Mouse (Mus musculus): Measurements from ENCODE around the gene Ptprn2. TPM values are rescaled to one million over a fixed set of nuclear protein-coding genes. Genes with fewer than 3 reads are reported as not detected.

Ptprn2 gene
- total and polyA plus RNA-seq, 2 experiments from 2014 or later = 18.4 to 101 TPM

GRCm38 (mm10) chr12:117174189-117174588 is 688.7 kb downstream of the Ptprn2 start:
- Histone ChIP-seq H3K4me3 (ENCODE audit: low read length) (no peak overlapping the region), H3K36me3 (ENCODE audit: insufficient read depth, low read length) (no peaks in the 10 kb centered on the region), H3K4me2 (ENCODE audit: low read depth, low read length) (no peak overlapping the region), H3K9me3 (ENCODE audit: low read length) (no peaks in the 10 kb centered on the region), H3K27ac (peak overlapping the region; percentile 5; the same call in 1 of the 2 replicates), H3K9ac (replicated peaks; ENCODE audit: low read length) (no peak overlapping the region), H3K27me3 (ENCODE audit: insufficient read depth, low read length) (no peaks in the 10 kb centered on the region), H3K4me1 (ENCODE audit: insufficient read depth, low read length) (peaks cover 16% of the 10 kb centered on the region)
- DNase-seq (ENCODE audit: low spot score) (no peak), ATAC-seq (no peak)
- no peak for TF ChIP-seq CTCF (IDR thresholded peaks at IDR 0.05; ENCODE audit: low read depth)
- 20% methylated on average over 3 of the region's 3 CpGs for WGBS

GRCm38 (mm10) chr12:117175072-117175681 is 689.7 kb downstream of the Ptprn2 start:
- peak overlapping the region; percentile 11; the same call in 1 of the 2 replicates for H3K27ac ChIP-seq
- no peak for DNase-seq (ENCODE audit: low spot score)
- no peaks in the 10 kb centered on the region for H3K27me3 ChIP-seq (ENCODE audit: insufficient read depth, low read length)
- H3K4me2 ChIP-seq (ENCODE audit: low read depth, low read length) = no peak overlapping the region
- no peaks in the 10 kb centered on the region for H3K9me3 ChIP-seq (ENCODE audit: low read length)
- WGBS = 63% methylated on average over 15 of the region's 15 CpGs
- TF ChIP-seq CTCF (IDR thresholded peaks at IDR 0.05; ENCODE audit: low read depth) = no peak
- H3K36me3 ChIP-seq (ENCODE audit: insufficient read depth, low read length) = no peaks in the 10 kb centered on the region
- H3K9ac ChIP-seq (replicated peaks; ENCODE audit: low read length) = no peak overlapping the region; the same call in 1 of the 2 replicates
- peaks cover 16% of the 10 kb centered on the region for H3K4me1 ChIP-seq (ENCODE audit: insufficient read depth, low read length)
- no peak overlapping the region for H3K4me3 ChIP-seq (ENCODE audit: low read length)
- no peak for ATAC-seq

GRCm38 (mm10) chr12:117176259-117176823 is 690.8 kb downstream of the Ptprn2 start:
- Histone ChIP-seq H3K4me2 (ENCODE audit: low read depth, low read length) (no peak overlapping the region), H3K9me3 (ENCODE audit: low read length) (no peaks in the 10 kb centered on the region), H3K27ac (0 out of 2 replicates have a peak overlapping the region, but pooled peaks have one; percentile 9), H3K36me3 (ENCODE audit: insufficient read depth, low read length) (no peaks in the 10 kb centered on the region), H3K9ac (replicated peaks; ENCODE audit: low read length) (no peak overlapping the region), H3K4me1 (ENCODE audit: insufficient read depth, low read length) (peaks cover 16% of the 10 kb centered on the region), H3K27me3 (ENCODE audit: insufficient read depth, low read length) (no peaks in the 10 kb centered on the region), H3K4me3 (ENCODE audit: low read length) (no peak overlapping the region)
- ATAC-seq = no peak
- no peak for DNase-seq (ENCODE audit: low spot score)
- no peak for TF ChIP-seq CTCF (IDR thresholded peaks at IDR 0.05; ENCODE audit: low read depth)
- 42% methylated on average over 13 of the region's 13 CpGs for WGBS

- Histone ChIP-seq H3K9ac (replicated peaks; ENCODE audit: low read length) (no peak overlapping the region), H3K4me2 (ENCODE audit: low read depth, low read length) (no peak overlapping the region), H3K4me1 (ENCODE audit: insufficient read depth, low read length) (no peaks in the 10 kb centered on the region), H3K9me3 (ENCODE audit: low read length) (no peaks in the 10 kb centered on the region), H3K4me3 (ENCODE audit: low read length) (no peak overlapping the region), H3K27ac (no peak overlapping the region), H3K27me3 (ENCODE audit: insufficient read depth, low read length) (no peaks in the 10 kb centered on the region), H3K36me3 (ENCODE audit: insufficient read depth, low read length) (peaks cover 20% of the 10 kb centered on the region; the same call in 1 of the 2 replicates)
- TF ChIP-seq CTCF (IDR thresholded peaks at IDR 0.05; ENCODE audit: low read depth) = peak; percentile 24
- ATAC-seq (no peak), DNase-seq (ENCODE audit: low spot score) (no peak)
- 82% methylated on average over 3 of the region's 3 CpGs for WGBS
Measured at GRCm38 (mm10) chr12:117187167-117187566, 701.6 kb downstream of the Ptprn2 start.

- Histone ChIP-seq H3K9ac (replicated peaks; ENCODE audit: low read length) (no peak overlapping the region; the same call in 1 of the 2 replicates), H3K36me3 (ENCODE audit: insufficient read depth, low read length) (0 out of 2 replicates have a peak, but pooled peaks cover 7% of the 10 kb centered on the region), H3K9me3 (ENCODE audit: low read length) (no peaks in the 10 kb centered on the region), H3K4me3 (ENCODE audit: low read length) (no peak overlapping the region), H3K27ac (no peak overlapping the region), H3K4me2 (ENCODE audit: low read depth, low read length) (no peak overlapping the region), H3K4me1 (ENCODE audit: insufficient read depth, low read length) (peaks cover 11% of the 10 kb centered on the region; the same call in 1 of the 2 replicates), H3K27me3 (ENCODE audit: insufficient read depth, low read length) (no peaks in the 10 kb centered on the region)
- no peak for TF ChIP-seq CTCF (IDR thresholded peaks at IDR 0.05; ENCODE audit: low read depth)
- DNase-seq (ENCODE audit: low spot score) (no peak), ATAC-seq (no peak)
- 82% methylated on average over 4 of the region's 4 CpGs for WGBS
Measured at GRCm38 (mm10) chr12:117192001-117192400, 706.5 kb downstream of the Ptprn2 start.

- Histone ChIP-seq H3K36me3 (ENCODE audit: insufficient read depth, low read length) (no peaks in the 10 kb centered on the region), H3K4me2 (ENCODE audit: low read depth, low read length) (peak overlapping the region; percentile 42), H3K9ac (replicated peaks; ENCODE audit: low read length) (peak overlapping the region; percentile 30; the same call in 1 of the 2 replicates), H3K4me3 (ENCODE audit: low read length) (0 out of 2 replicates have a peak overlapping the region, but pooled peaks have one; percentile 1), H3K27me3 (ENCODE audit: insufficient read depth, low read length) (no peaks in the 10 kb centered on the region), H3K27ac (peak overlapping the region; percentile 79), H3K4me1 (ENCODE audit: insufficient read depth, low read length) (peaks cover 21% of the 10 kb centered on the region; the same call in 1 of the 2 replicates), H3K9me3 (ENCODE audit: low read length) (no peaks in the 10 kb centered on the region)
- TF ChIP-seq CTCF (IDR thresholded peaks at IDR 0.05; ENCODE audit: low read depth) = 0 out of 2 replicates have a peak, but pooled peaks have one; percentile 18
- DNase-seq (ENCODE audit: low spot score) = peak; percentile 90
- ATAC-seq = peak; percentile 88
- WGBS = 2% methylated on average over 12 of the region's 12 CpGs
Measured at GRCm38 (mm10) chr12:117196721-117197425, 711.4 kb downstream of the Ptprn2 start.
